Mouse (Mus musculus) liver, embryonic 14.5 days (tissue): ENCODE data around the gene Fam229b. TPM values are rescaled to one million over a fixed set of nuclear protein-coding genes. Genes with fewer than 3 reads are reported as not detected.

ENCODE experiments used
- ATAC-seq: fragments of 200-750 bp; cut with Nextera tagmentation; 2 replicates; pipeline ENCODE4 v1.8.0; 2017; ENCODE audit warnings: moderate number of reproducible peaks, mild to moderate bottlenecking, moderate library complexity; ENCODE audit not compliant: insufficient read depth
- DNase-seq, 3 experiments: peaks; one replicate each; pipeline ENCODE4 v3.0.0-alpha.2; 2012 to 2013; ENCODE audit warnings: low read depth in 3 of 3, low spot score in 3 of 3
- H3K27ac ChIP-seq: fragments of 300-500 bp; sonication (generic); 2 replicates; pipeline ENCODE4 v1.5.1; 2014; ENCODE audit warnings: moderate library complexity, mild to moderate bottlenecking, control low read depth, inconsistent platforms
- H3K27me3 ChIP-seq: fragments of 300-500 bp; sonication (generic); 2 replicates; pipeline ENCODE4 v1.6.1; 2014; ENCODE audit warnings: mild to moderate bottlenecking, low read length, moderate library complexity; ENCODE audit not compliant: control insufficient read depth, insufficient read depth
- H3K36me3 ChIP-seq: fragments of 300-500 bp; sonication (generic); replicated peaks from 2 replicates; pipeline ENCODE4 v1.6.1; 2014; ENCODE audit warnings: low read depth; ENCODE audit not compliant: control insufficient read depth, insufficient read depth
- H3K4me1 ChIP-seq, 2 experiments: fragments of 200-500 bp in 1 of 2; fragments of 300-500 bp in 1 of 2; sonication (generic) in 1 of 2; replicated peaks; 2 replicates each; pipeline ENCODE4 v1.6.1; 2012 to 2014; ENCODE audit warnings: antibody characterized with exemption in 1 of 2, inconsistent platforms in 1 of 2, low read length in 1 of 2; ENCODE audit not compliant: control insufficient read depth in 2 of 2, insufficient read depth in 2 of 2
- H3K4me2 ChIP-seq: fragments of 300-500 bp; sonication (generic); 2 replicates; pipeline ENCODE4 v1.6.1; 2014; ENCODE audit warnings: low read depth, mild to moderate bottlenecking, control low read depth, moderate library complexity
- H3K4me3 ChIP-seq, 2 experiments: fragments of 200-500 bp in 1 of 2; fragments of 300-500 bp in 1 of 2; sonication (generic) in 1 of 2; 2 replicates each; pipeline ENCODE4 v1.5.1; 2012 to 2014; ENCODE audit warnings: low read depth in 2 of 2, low read length in 2 of 2, mild to moderate bottlenecking in 2 of 2, control low read depth in 1 of 2, inconsistent platforms in 1 of 2, moderate library complexity in 1 of 2; ENCODE audit not compliant: insufficient read depth in 1 of 2
- H3K9ac ChIP-seq: fragments of 300-500 bp; sonication (generic); replicated peaks from 2 replicates; pipeline ENCODE4 v1.6.1; 2014; ENCODE audit warnings: mild to moderate bottlenecking, control low read depth, moderate library complexity
- H3K9me3 ChIP-seq: fragments of 300-500 bp; sonication (generic); 2 replicates; pipeline ENCODE4 v1.6.1; 2016; ENCODE audit warnings: low read length, mixed read lengths; ENCODE audit not compliant: control insufficient read depth
- CTCF ChIP-seq: IDR thresholded peaks from 2 replicates; pipeline ENCODE4 v1.5.1; 2016; ENCODE audit warnings: antibody characterized with exemption, low read depth, control low read depth
- EP300 ChIP-seq: IDR thresholded peaks from 2 replicates; pipeline ENCODE4 v1.6.1; 2016; ENCODE audit warnings: antibody characterized with exemption, low read depth
- WGBS: fragments of 180-500 bp; shearing (Covaris S2); extraction: QIAGEN DNeasy Blood & Tissue Kit; methylation state at CpG from one replicate; pipeline ENCODE4 v1.1.7; 2014; ENCODE audit not compliant: insufficient replicate concordance; 5-methylcytosine and 5-hydroxymethylcytosine counted together
- polyA plus RNA-seq, 2 experiments: library from polyadenylated mRNA; depleted of rRNA in 1 of 2; stranded (reverse) in 1 of 2; unstranded in 1 of 2; fragments of >200 nt; fragmentation: Nextera tagmentation in 1 of 2; extraction: Ambion mirVana in 1 of 2; gene quantifications; 2 replicates each; pipeline versions ENCODE4 v1.2.1 to v1.2.3; 2012 to 2014

Fam229b gene
- polyA plus RNA-seq (2012; rRNA removed) (0.41 TPM in 2 replicates), polyA plus RNA-seq (2014; fragmentation: Nextera tagmentation; extraction: Ambion mirVana) (0.29 and 1.6 TPM in 2 replicates)

DNA sequence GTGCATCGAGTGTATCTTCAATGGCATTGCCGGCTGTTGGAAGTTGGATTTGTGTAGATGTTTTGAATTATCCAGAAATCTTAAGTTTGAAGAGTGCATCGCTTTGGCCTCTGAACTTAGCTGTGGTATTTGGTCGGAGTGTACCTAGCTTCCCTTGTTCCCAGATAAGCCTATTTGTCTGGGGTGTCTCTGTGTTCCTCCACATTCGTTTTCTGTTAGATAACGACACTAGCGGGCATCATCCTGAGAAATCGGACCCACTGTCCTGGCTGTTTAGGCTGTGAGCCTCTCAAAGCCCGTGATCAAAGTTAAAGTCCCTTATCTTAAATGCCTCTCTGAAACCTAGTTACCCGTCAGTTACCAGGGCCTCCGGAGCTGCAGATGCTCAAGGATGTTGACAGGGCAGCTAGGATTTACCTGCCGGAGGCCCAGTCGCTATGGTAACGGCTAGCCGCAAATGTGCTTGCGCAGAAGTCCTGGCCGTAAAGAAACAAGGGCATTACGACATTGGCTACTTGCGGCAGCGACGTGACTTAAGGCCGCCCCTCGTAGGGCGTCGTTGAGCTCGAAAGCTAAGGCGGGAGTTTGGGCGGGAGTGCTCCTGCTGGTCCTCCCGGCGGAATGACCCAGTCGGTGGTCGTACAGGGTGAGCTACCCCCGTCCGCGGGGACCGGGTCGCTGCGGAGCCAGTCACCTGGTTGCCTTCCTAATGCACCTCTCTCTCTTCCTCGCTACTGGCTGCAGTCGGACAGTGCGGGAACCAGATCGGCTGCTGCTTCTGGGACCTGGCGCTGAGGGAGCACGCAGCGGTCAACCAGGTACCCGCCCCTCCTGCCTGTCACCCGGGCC lies at the start of gene Fam229b, which contains the start of gene Tube1:
TSS of gene Fam229b (minus strand) at position 453 of the 849 bp plus-strand sequence.
TSS of gene Tube1 (plus strand) at position 515 of the 849 bp plus-strand sequence.
- no peaks in the 10 kb centered on the region; the same call in 1 of the 2 replicates for H3K36me3 ChIP-seq
- 0 out of 2 replicates have a peak, but pooled peaks have one; percentile 8 for TF ChIP-seq CTCF
- TF ChIP-seq EP300: no peak
- H3K27me3 ChIP-seq: no peaks in the 10 kb centered on the region
- 3% methylated on average over 47 of the region's 47 CpGs for WGBS
- peak within 1 kb of the TSS; percentile 71 for H3K4me2 ChIP-seq
- H3K27ac ChIP-seq: no peak within 1 kb of the TSS; the same call in 1 of the 2 replicates
- DNase-seq (peak; percentile 85 to 90 (median 86)), ATAC-seq (peak; percentile 91)
- H3K4me1 ChIP-seq: peaks cover 5 to 6% of the 10 kb centered on the region in 2 experiments; a peak in 2 of 4 replicates
- H3K9me3 ChIP-seq: no peaks in the 10 kb centered on the region
- H3K9ac ChIP-seq: peak within 1 kb of the TSS; percentile 78
- peak within 1 kb of the TSS; percentile 68 to 69 for H3K4me3 ChIP-seq

DNA sequence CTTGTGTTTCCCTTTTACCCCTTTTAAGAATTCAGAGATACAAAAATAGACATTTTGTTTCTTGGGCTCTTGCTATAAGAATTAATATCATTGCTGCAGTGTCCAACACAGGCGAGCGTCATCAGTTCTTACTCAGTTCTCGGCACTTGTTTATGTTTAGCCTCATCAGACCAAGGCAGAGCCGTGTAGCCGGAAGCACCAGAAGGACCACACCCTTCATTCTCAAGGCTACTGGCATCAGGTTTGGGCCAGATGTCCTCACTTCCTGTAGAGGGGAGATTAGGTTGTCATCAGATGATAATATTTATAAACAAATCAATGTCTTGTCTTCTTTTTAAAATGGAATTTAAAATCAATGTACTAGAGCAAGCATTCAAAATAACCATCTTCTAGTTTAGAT lies 43.3 kb upstream of the Fam229b start:
- no peaks in the 10 kb centered on the region for H3K9me3 ChIP-seq

DNA sequence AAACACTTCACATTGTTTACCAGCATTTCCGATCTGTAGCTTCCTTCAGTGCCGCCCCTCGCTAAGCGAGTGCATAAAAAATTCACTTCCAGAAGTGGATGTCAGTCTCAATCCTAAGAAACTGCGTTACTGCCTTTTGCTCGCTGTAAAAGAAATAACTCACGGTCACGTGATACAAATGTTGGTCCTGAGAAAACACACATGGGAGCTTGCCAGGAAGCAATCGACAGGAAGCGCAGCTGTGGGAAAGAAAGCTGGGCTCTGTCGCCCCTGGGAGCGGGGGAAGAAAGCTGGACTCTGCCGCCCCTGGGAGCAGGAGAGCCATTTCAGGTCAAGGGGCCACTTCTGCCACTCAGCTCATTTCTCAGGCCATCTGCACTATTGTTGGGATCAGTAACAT lies 39.4 kb upstream of the Fam229b start:
- Histone ChIP-seq H3K9me3 (no peaks in the 10 kb centered on the region), H3K4me1 (peaks cover 4 to 5% of the 10 kb centered on the region in 2 experiments; a peak in 3 of 4 replicates), H3K4me3 (no peak overlapping the region), H3K4me2 (peak overlapping the region; percentile 13; the same call in 1 of the 2 replicates), H3K27ac (no peak overlapping the region), H3K27me3 (no peaks in the 10 kb centered on the region; the same call in 1 of the 2 replicates), H3K9ac (no peak overlapping the region), H3K36me3 (no peaks in the 10 kb centered on the region)
- ATAC-seq (no peak), DNase-seq (no peak)
- 19% methylated on average over 13 of the region's 13 CpGs for WGBS
- TF ChIP-seq EP300 (no peak), CTCF (no peak)

More for the DNA sequence above, 43.3 kb upstream of the Fam229b start:
- Histone ChIP-seq H3K36me3 (no peaks in the 10 kb centered on the region), H3K9ac (no peak overlapping the region), H3K27ac (no peak overlapping the region), H3K27me3 (no peaks in the 10 kb centered on the region; the same call in 1 of the 2 replicates), H3K4me3 (no peak overlapping the region), H3K4me2 (no peak overlapping the region), H3K4me1 (peaks cover 0 to 5% of the 10 kb centered on the region in 2 experiments; a peak in 2 of 4 replicates)
- DNase-seq (no peak), ATAC-seq (no peak)
- TF ChIP-seq CTCF: no peak
- no peak for TF ChIP-seq EP300
- WGBS: 48% methylated on average over 5 of the region's 5 CpGs

DNA sequence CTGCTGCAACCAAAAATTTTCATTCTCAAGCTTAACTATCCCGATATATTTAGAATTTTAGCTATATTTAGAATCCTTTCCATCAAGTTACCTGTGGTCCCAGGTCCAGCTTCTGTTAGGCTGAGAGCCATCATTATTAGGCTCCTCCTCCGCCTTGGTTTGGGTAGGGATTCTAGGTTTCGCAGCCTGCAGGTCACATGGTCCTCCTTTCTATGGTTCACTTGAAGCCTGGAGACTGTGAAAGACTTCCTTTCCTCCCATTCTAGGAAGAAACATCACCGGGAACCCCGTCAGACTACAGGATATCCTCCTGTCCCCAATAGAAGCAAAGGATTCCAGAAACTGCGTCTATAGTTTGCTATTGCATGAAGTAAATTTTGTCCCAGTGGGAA lies 38.8 kb upstream of the Fam229b start:
- H3K4me3 ChIP-seq: no peak overlapping the region
- no peaks in the 10 kb centered on the region for H3K9me3 ChIP-seq
- no peaks in the 10 kb centered on the region for H3K36me3 ChIP-seq
- no peaks in the 10 kb centered on the region; the same call in 1 of the 2 replicates for H3K27me3 ChIP-seq
- no peak overlapping the region for H3K9ac ChIP-seq
- no peak overlapping the region; the same call in 1 of the 2 replicates for H3K4me2 ChIP-seq
- no peak for DNase-seq
- no peak for ATAC-seq
- WGBS: 37% methylated on average over 6 of the region's 6 CpGs
- TF ChIP-seq EP300: no peak
- no peak for TF ChIP-seq CTCF
- peaks cover 4 to 5% of the 10 kb centered on the region in 2 experiments; a peak in 3 of 4 replicates for H3K4me1 ChIP-seq
- no peak overlapping the region for H3K27ac ChIP-seq
